Mouse (Mus musculus): ENCODE measurements around the gene Chd1. TPM values are rescaled to one million over a fixed set of nuclear protein-coding genes. Genes with fewer than 3 reads are reported as not detected.
A peak's percentile ranks its signal among the peaks of the same experiment; 100 is the strongest.
"Not testable (repeated sequence)": the region's sequence is repeated elsewhere in the genome, so short reads cannot be mapped to it uniquely, and the experiment has no call there.

Chd1 gene
- polyA plus RNA-seq, 1 experiment, result 4.6 TPM

DNA sequence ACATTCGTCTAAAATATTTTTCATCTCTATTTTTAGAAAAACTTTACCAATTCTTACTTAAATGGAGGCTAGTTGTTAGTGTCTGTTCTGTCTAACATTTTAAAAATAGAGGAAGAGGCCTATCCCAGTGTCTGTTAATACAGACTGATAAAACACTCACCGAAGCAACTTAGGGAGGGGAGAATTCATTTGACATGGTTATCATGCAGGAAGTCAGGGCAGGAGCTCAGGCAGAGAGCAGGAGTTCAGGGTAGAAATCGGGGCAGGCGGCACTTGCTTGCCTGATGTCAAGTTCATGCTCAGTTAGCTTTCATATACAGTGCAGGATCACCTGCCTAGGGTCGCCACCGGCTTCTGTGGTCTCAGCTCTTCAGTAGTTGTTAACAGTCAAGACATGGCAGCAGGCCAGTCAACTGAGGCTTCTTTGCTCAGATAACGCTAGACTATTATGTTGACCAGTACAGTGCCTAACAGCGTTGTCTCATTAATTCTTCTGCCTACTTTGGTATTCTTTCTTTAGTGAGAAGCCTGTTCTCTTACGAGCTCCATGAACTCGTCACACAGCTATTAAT lies 32.7 kb downstream of the Chd1 start:
- Histone ChIP-seq H3K4me1 (ENCODE audit: control insufficient read depth, insufficient read depth, low read length) (no peaks in the 10 kb centered on the region), H3K36me3 (ENCODE audit: control insufficient read depth, insufficient read depth, low read length) (no peaks in the 10 kb centered on the region; the same call in 1 of the 2 replicates), H3K4me3 (ENCODE audit: control insufficient read depth, low read depth, low read length) (no peak overlapping the region), H3K27me3 (ENCODE audit: control insufficient read depth, insufficient read depth, low read length) (no peaks in the 10 kb centered on the region), H3K27ac (ENCODE audit: control insufficient read depth, insufficient read depth, low read depth, low read length) (no peak overlapping the region)
- TF ChIP-seq CTCF (IDR thresholded peaks at IDR 0.05; ENCODE audit: control insufficient read depth, insufficient read depth, insufficient replicate concordance, low read depth, low read length) (no peak), POLR2A (IDR thresholded peaks at IDR 0.05; ENCODE audit: control insufficient read depth, low read depth, low read length) (no peak)

DNA sequence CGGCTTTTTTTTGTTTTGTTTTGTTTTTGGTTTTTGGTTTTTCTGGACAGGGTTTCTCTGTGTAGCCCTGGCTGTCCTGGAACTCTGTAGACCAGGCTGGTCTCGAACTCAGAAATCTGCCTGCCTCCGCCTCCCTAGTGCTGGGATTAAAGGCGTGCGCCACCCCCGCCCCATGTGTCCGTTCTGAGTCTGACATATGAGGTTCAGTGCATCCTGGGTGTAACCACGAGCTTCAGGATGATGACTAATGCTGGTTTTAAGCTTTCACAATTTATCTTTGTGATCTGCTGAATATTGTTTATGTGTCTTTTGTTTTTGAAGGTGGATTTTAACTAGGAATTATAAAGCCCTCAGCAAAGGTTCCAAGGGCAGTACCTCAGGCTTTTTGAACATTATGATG lies 37.1 kb downstream of the Chd1 start:
- Histone ChIP-seq H3K4me1 (ENCODE audit: control insufficient read depth, insufficient read depth, low read length) (no peaks in the 10 kb centered on the region), H3K27ac (ENCODE audit: control insufficient read depth, insufficient read depth, low read depth, low read length) (no peak overlapping the region), H3K27me3 (ENCODE audit: control insufficient read depth, insufficient read depth, low read length) (no peaks in the 10 kb centered on the region), H3K4me3 (ENCODE audit: control insufficient read depth, low read depth, low read length) (no peak overlapping the region), H3K36me3 (ENCODE audit: control insufficient read depth, insufficient read depth, low read length) (no peaks in the 10 kb centered on the region)
- no peak for TF ChIP-seq POLR2A (IDR thresholded peaks at IDR 0.05; ENCODE audit: control insufficient read depth, low read depth, low read length)
- no peak for TF ChIP-seq CTCF (IDR thresholded peaks at IDR 0.05; ENCODE audit: control insufficient read depth, insufficient read depth, insufficient replicate concordance, low read depth, low read length)

DNA sequence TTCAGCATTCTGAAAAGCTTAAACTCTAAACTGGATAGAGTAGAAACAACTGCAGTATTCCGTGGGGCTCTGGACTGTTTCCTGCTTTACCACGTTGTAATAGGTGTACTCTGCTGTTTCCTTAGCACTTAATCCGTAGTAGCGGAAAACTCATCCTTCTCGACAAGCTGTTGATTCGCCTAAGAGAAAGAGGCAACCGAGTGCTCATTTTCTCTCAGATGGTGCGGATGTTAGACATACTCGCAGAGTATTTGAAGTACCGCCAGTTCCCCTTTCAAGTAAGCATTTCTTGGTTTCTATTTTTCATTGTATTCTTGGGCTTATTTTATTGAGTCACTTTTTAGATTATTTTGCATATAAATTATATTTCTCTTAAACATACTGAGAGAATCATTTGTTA lies 38.2 kb downstream of the Chd1 start:
- Histone ChIP-seq H3K27me3 (ENCODE audit: control insufficient read depth, insufficient read depth, low read length) (no peaks in the 10 kb centered on the region), H3K4me3 (ENCODE audit: control insufficient read depth, low read depth, low read length) (no peak overlapping the region), H3K4me1 (ENCODE audit: control insufficient read depth, insufficient read depth, low read length) (no peaks in the 10 kb centered on the region), H3K27ac (ENCODE audit: control insufficient read depth, insufficient read depth, low read depth, low read length) (no peak overlapping the region), H3K36me3 (ENCODE audit: control insufficient read depth, insufficient read depth, low read length) (no peaks in the 10 kb centered on the region)
- TF ChIP-seq CTCF (IDR thresholded peaks at IDR 0.05; ENCODE audit: control insufficient read depth, insufficient read depth, insufficient replicate concordance, low read depth, low read length), result no peak

DNA sequence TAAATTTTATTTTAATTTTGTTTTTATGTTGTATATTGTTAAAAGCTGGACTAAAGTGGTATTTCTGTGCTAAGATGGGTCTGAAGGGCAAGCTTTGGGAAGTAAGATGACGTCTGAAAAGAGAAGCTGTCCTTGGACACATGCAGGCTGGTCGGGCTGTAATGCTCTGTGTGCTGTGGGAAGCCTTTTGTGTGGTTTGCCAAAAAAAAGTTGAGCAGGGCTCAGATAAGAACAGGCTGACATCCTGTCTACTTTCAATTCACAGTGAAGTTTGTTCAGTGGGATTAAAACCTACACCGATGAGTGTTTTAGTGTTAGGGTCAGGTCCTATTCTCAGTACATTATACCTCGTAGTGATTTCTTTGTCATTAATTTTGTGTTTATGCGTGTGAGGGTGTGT lies 38.6 kb downstream of the Chd1 start:
- no peaks in the 10 kb centered on the region for H3K36me3 ChIP-seq (ENCODE audit: control insufficient read depth, insufficient read depth, low read length)
- peak overlapping the region; percentile 13; the same call in 1 of the 2 replicates for H3K27ac ChIP-seq (ENCODE audit: control insufficient read depth, insufficient read depth, low read depth, low read length)
- TF ChIP-seq CTCF (IDR thresholded peaks at IDR 0.05; ENCODE audit: control insufficient read depth, insufficient read depth, insufficient replicate concordance, low read depth, low read length), result no peak
- no peak for TF ChIP-seq POLR2A (IDR thresholded peaks at IDR 0.05; ENCODE audit: control insufficient read depth, low read depth, low read length)
- H3K27me3 ChIP-seq (ENCODE audit: control insufficient read depth, insufficient read depth, low read length), result no peaks in the 10 kb centered on the region
- no peak overlapping the region for H3K4me3 ChIP-seq (ENCODE audit: control insufficient read depth, low read depth, low read length)
- H3K4me1 ChIP-seq (ENCODE audit: control insufficient read depth, insufficient read depth, low read length), result no peaks in the 10 kb centered on the region

DNA sequence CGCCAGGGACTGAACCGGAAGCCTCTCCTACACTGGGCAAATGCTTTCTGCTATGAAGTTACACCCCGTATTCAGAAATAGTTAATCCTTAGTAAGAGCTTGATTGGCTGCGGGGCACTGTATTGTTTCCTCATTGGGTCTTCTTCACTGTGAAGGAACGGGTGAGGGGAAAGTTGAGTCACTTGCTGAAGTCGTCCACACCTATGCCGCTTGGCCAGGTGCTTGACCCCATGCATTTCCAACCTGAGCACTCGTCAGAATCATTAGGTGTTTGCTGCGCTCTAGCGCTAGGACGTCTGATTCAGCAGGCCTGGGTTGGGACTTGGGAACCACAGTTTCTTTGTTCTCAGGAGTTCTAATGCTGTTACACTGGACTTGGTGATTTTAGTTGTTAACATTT lies 41.9 kb downstream of the Chd1 start:
- peaks cover 1% of the 10 kb centered on the region; the same call in 1 of the 2 replicates for H3K36me3 ChIP-seq (ENCODE audit: control insufficient read depth, insufficient read depth, low read length)
- no peak overlapping the region for H3K4me3 ChIP-seq (ENCODE audit: control insufficient read depth, low read depth, low read length)
- no peaks in the 10 kb centered on the region for H3K27me3 ChIP-seq (ENCODE audit: control insufficient read depth, insufficient read depth, low read length)
- no peak overlapping the region for H3K27ac ChIP-seq (ENCODE audit: control insufficient read depth, insufficient read depth, low read depth, low read length)
- no peak for TF ChIP-seq CTCF (IDR thresholded peaks at IDR 0.05; ENCODE audit: control insufficient read depth, insufficient read depth, insufficient replicate concordance, low read depth, low read length)
- H3K4me1 ChIP-seq (ENCODE audit: control insufficient read depth, insufficient read depth, low read length), result no peaks in the 10 kb centered on the region

DNA sequence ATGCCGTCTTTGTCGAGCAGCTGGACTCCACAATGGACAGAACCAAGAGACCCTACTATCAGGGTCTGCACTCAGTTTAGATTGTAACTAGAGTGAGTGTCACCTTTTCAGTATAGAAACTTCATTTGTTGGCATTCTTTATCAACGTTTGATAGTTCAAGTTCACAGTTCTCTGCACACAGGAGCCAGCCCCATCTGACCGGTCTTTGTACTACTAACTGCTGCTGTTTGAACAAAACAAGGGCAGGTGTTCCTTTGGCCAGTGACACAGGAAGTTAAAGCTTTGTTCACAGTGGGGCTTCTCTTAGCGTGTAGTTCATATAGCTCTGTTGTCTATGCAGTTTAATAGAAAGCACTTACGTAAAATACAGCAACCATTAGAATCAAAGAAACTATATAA lies 43.3 kb downstream of the Chd1 start:
- Histone ChIP-seq H3K4me1 (ENCODE audit: control insufficient read depth, insufficient read depth, low read length) (no peaks in the 10 kb centered on the region), H3K27me3 (ENCODE audit: control insufficient read depth, insufficient read depth, low read length) (no peaks in the 10 kb centered on the region), H3K4me3 (ENCODE audit: control insufficient read depth, low read depth, low read length) (no peak overlapping the region), H3K36me3 (ENCODE audit: control insufficient read depth, insufficient read depth, low read length) (peaks cover 1% of the 10 kb centered on the region; the same call in 1 of the 2 replicates), H3K27ac (ENCODE audit: control insufficient read depth, insufficient read depth, low read depth, low read length) (no peak overlapping the region)
- no peak for TF ChIP-seq CTCF (IDR thresholded peaks at IDR 0.05; ENCODE audit: control insufficient read depth, insufficient read depth, insufficient replicate concordance, low read depth, low read length)
- no peak for TF ChIP-seq POLR2A (IDR thresholded peaks at IDR 0.05; ENCODE audit: control insufficient read depth, low read depth, low read length)

DNA sequence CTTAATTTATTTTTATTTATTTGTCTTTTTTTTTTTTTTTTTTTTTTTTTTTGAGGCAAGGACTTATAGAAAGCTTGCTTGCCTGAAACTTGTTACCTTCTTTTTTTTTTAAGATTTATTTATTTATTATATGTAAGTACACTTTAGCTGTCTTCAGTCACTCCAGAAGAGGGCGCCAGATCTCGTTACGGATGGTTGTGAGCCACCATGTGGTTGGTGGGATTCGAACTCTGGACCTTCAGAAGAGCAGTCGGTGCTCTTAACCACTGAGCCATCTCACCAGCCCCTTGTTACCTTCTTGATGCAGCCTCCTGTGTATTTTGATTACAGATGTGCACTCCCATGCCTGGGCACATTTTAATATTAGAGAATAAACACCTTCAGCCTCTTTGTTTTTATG lies 46.5 kb downstream of the Chd1 start:
- not testable (repeated sequence) for H3K4me3 ChIP-seq (ENCODE audit: control insufficient read depth, low read depth, low read length); H3K4me1 ChIP-seq (ENCODE audit: control insufficient read depth, insufficient read depth, low read length); H3K27me3 ChIP-seq (ENCODE audit: control insufficient read depth, insufficient read depth, low read length); H3K36me3 ChIP-seq (ENCODE audit: control insufficient read depth, insufficient read depth, low read length); H3K27ac ChIP-seq (ENCODE audit: control insufficient read depth, insufficient read depth, low read depth, low read length)

DNA sequence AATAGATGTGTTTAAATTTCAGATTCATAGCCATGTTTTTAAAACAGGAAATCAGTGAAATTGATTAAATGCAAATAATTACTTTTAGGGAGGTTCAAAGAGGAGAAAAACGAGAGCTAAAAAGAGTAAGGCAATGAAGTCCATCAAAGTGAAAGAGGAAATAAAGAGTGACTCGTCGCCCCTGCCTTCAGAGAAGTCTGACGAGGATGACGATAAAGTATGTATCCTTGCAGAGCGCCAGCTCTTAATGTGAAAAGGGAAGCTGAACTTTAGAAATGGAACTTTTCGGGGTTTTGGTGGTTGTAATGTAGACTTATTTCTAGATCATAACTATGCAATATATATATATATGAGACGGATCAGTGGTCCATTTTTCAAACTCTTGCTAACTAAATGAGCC lies 56.4 kb downstream of the Chd1 start:
- H3K4me3 ChIP-seq (ENCODE audit: control insufficient read depth, low read depth, low read length), result no peak overlapping the region
- no peaks in the 10 kb centered on the region for H3K4me1 ChIP-seq (ENCODE audit: control insufficient read depth, insufficient read depth, low read length)
- no peak overlapping the region for H3K27ac ChIP-seq (ENCODE audit: control insufficient read depth, insufficient read depth, low read depth, low read length)
- no peaks in the 10 kb centered on the region for H3K27me3 ChIP-seq (ENCODE audit: control insufficient read depth, insufficient read depth, low read length)
- H3K36me3 ChIP-seq (ENCODE audit: control insufficient read depth, insufficient read depth, low read length), result peaks cover 4% of the 10 kb centered on the region
- TF ChIP-seq CTCF (IDR thresholded peaks at IDR 0.05; ENCODE audit: control insufficient read depth, insufficient read depth, insufficient replicate concordance, low read depth, low read length), result no peak
- no peak for TF ChIP-seq POLR2A (IDR thresholded peaks at IDR 0.05; ENCODE audit: control insufficient read depth, low read depth, low read length)

All from testis, adult 2 months (tissue).